Mouse (Mus musculus) bone marrow macrophage, adult 2 months (primary cell): ENCODE measurements around the gene Pdcl2. TPM values are rescaled to one million over a fixed set of nuclear protein-coding genes. Genes with fewer than 3 reads are reported as not detected.

Experiments used
- H3K27ac ChIP-seq: 2 replicates; pipeline ENCODE4 v1.5.1; 2012; ENCODE audit warnings: low read depth, low read length; ENCODE audit not compliant: insufficient read depth
- H3K4me1 ChIP-seq: 2 replicates; pipeline ENCODE4 v1.6.1; 2012; ENCODE audit warnings: low read length; ENCODE audit not compliant: control insufficient read depth, insufficient read depth
- H3K4me3 ChIP-seq: 2 replicates; pipeline ENCODE4 v1.5.1; 2012; ENCODE audit warnings: mild to moderate bottlenecking, low read length, moderate library complexity; ENCODE audit not compliant: insufficient read depth
- CTCF ChIP-seq: IDR thresholded peaks from 2 replicates; pipeline ENCODE4 v1.5.1; 2012; ENCODE audit warnings: low read depth, mild to moderate bottlenecking, low read length, moderate library complexity
- POLR2A ChIP-seq: IDR thresholded peaks from 2 replicates; pipeline ENCODE4 v1.6.1; 2012; ENCODE audit warnings: mild to moderate bottlenecking, low read depth, low read length, borderline replicate concordance
- polyA plus RNA-seq: library from polyadenylated mRNA; stranded (reverse); fragments of >200 nt; gene quantifications from 2 replicates; pipeline ENCODE4 v1.2.4, GENCODE M21; 2012; ENCODE audit not compliant: missing spikeins, insufficient read depth, insufficient read length

The Pdcl2 gene
- polyA plus RNA-seq, result not detected in 2 replicates

- H3K4me3 ChIP-seq, result no peak within 1 kb of the TSS
- H3K4me1 ChIP-seq, result no peaks in the 10 kb centered on the region
- no peak for TF ChIP-seq CTCF
- TF ChIP-seq POLR2A, result no peak
- no peak within 1 kb of the TSS for H3K27ac ChIP-seq
Measured at GRCm38 (mm10) chr5:76330953-76331352, at the start of gene Pdcl2. TSS of gene Pdcl2 (minus strand) at chr5:76331156.

GRCm38 (mm10) chr5:76379216-76379615 lies 48.3 kb upstream of the Pdcl2 start:
- Histone ChIP-seq H3K4me3 (no peak overlapping the region), H3K4me1 (no peaks in the 10 kb centered on the region), H3K27ac (no peak overlapping the region)
- no peak for TF ChIP-seq POLR2A
- TF ChIP-seq CTCF, result no peak

- H3K4me1 ChIP-seq, result no peaks in the 10 kb centered on the region
- H3K4me3 ChIP-seq, result no peak overlapping the region
- H3K27ac ChIP-seq, result no peak overlapping the region
- TF ChIP-seq CTCF (no peak), POLR2A (no peak)
Measured at GRCm38 (mm10) chr5:76369215-76369840, 38.4 kb upstream of the Pdcl2 start.

GRCm38 (mm10) chr5:76365406-76365805 lies 34.5 kb upstream of the Pdcl2 start:
- TF ChIP-seq CTCF, result no peak
- TF ChIP-seq POLR2A, result no peak
- no peak overlapping the region for H3K27ac ChIP-seq
- H3K4me1 ChIP-seq, result no peaks in the 10 kb centered on the region
- no peak overlapping the region for H3K4me3 ChIP-seq

GRCm38 (mm10) chr5:76363453-76364104 lies 32.6 kb upstream of the Pdcl2 start, which contains the start of gene Nmu:
TSS of gene Nmu (minus strand) at chr5:76363788.
- no peaks in the 10 kb centered on the region for H3K4me1 ChIP-seq
- H3K4me3 ChIP-seq, result no peak within 1 kb of the TSS
- TF ChIP-seq POLR2A (no peak), CTCF (no peak)
- H3K27ac ChIP-seq, result no peak within 1 kb of the TSS

- H3K4me3 ChIP-seq, result no peak overlapping the region
- no peak for TF ChIP-seq CTCF
- TF ChIP-seq POLR2A, result no peak
- no peaks in the 10 kb centered on the region for H3K4me1 ChIP-seq
Measured at GRCm38 (mm10) chr5:76360786-76361185, 29.8 kb upstream of the Pdcl2 start.

GRCm38 (mm10) chr5:76360057-76360456 lies 29.1 kb upstream of the Pdcl2 start:
- TF ChIP-seq POLR2A (no peak), CTCF (no peak)
- no peak overlapping the region for H3K4me3 ChIP-seq
- no peaks in the 10 kb centered on the region for H3K4me1 ChIP-seq

More at GRCm38 (mm10) chr5:76360786-76361185, 29.8 kb upstream of the Pdcl2 start:
- H3K27ac ChIP-seq, result no peak overlapping the region

GRCm38 (mm10) chr5:76351953-76352611 lies 21.1 kb upstream of the Pdcl2 start:
- Histone ChIP-seq H3K4me3 (no peak overlapping the region), H3K27ac (no peak overlapping the region), H3K4me1 (no peaks in the 10 kb centered on the region)
- no peak for TF ChIP-seq CTCF
- TF ChIP-seq POLR2A, result no peak

More at GRCm38 (mm10) chr5:76360057-76360456, 29.1 kb upstream of the Pdcl2 start:
- no peak overlapping the region for H3K27ac ChIP-seq

GRCm38 (mm10) chr5:76351537-76351936 lies 20.6 kb upstream of the Pdcl2 start:
- no peaks in the 10 kb centered on the region for H3K4me1 ChIP-seq
- H3K27ac ChIP-seq, result no peak overlapping the region
- TF ChIP-seq POLR2A, result no peak
- no peak for TF ChIP-seq CTCF
- no peak overlapping the region for H3K4me3 ChIP-seq

GRCm38 (mm10) chr5:76346137-76346536 lies 15.2 kb upstream of the Pdcl2 start:
- no peak overlapping the region for H3K4me3 ChIP-seq
- H3K27ac ChIP-seq, result no peak overlapping the region
- no peaks in the 10 kb centered on the region for H3K4me1 ChIP-seq
- no peak for TF ChIP-seq CTCF
- TF ChIP-seq POLR2A, result no peak
